Mouse (Mus musculus): Measurements from ENCODE around the gene Nhsl1. TPM values are rescaled to one million over a fixed set of nuclear protein-coding genes. Genes with fewer than 3 reads are reported as not detected.

Gene Nhsl1
- polyA plus RNA-seq, 1 experiment, result 0.29 TPM

GRCm38 (mm10) chr10:18453380-18453779, 134.6 kb downstream of the Nhsl1 start:
- H3K9me3 ChIP-seq, result no peaks in the 10 kb centered on the region
- H3K4me1 ChIP-seq, result peaks cover 5% of the 10 kb centered on the region; the same call in 1 of the 2 replicates
- H3K36me3 ChIP-seq (replicated peaks; ENCODE audit: low read length), result no peaks in the 10 kb centered on the region
- TF ChIP-seq GATA1 (IDR thresholded peaks at IDR 0.05; ENCODE audit: borderline replicate concordance, low read length), result no peak
- no peak for TF ChIP-seq FLI1 (IDR thresholded peaks at IDR 0.05; ENCODE audit: low read length)
- H3K4me3 ChIP-seq (replicated peaks), result no peak overlapping the region
- H3K27me3 ChIP-seq (replicated peaks), result no peaks in the 10 kb centered on the region

GRCm38 (mm10) chr10:18454161-18454560, 135.4 kb downstream of the Nhsl1 start:
- Histone ChIP-seq H3K36me3 (replicated peaks; ENCODE audit: low read length) (no peaks in the 10 kb centered on the region), H3K9me3 (no peaks in the 10 kb centered on the region), H3K4me1 (peaks cover 5% of the 10 kb centered on the region; the same call in 1 of the 2 replicates), H3K27me3 (replicated peaks) (no peaks in the 10 kb centered on the region), H3K4me3 (replicated peaks) (no peak overlapping the region)
- no peak for TF ChIP-seq GATA1 (IDR thresholded peaks at IDR 0.05; ENCODE audit: borderline replicate concordance, low read length)
- TF ChIP-seq FLI1 (IDR thresholded peaks at IDR 0.05; ENCODE audit: low read length), result no peak

GRCm38 (mm10) chr10:18455301-18455920, 136.6 kb downstream of the Nhsl1 start:
- Histone ChIP-seq H3K36me3 (replicated peaks; ENCODE audit: low read length) (no peaks in the 10 kb centered on the region), H3K27me3 (replicated peaks) (no peaks in the 10 kb centered on the region), H3K4me3 (replicated peaks) (no peak overlapping the region), H3K9me3 (no peaks in the 10 kb centered on the region), H3K4me1 (peaks cover 5% of the 10 kb centered on the region; the same call in 1 of the 2 replicates)
- TF ChIP-seq FLI1 (IDR thresholded peaks at IDR 0.05; ENCODE audit: low read length) (no peak), GATA1 (IDR thresholded peaks at IDR 0.05; ENCODE audit: borderline replicate concordance, low read length) (no peak)

GRCm38 (mm10) chr10:18457808-18458475, 139.2 kb downstream of the Nhsl1 start:
- Histone ChIP-seq H3K4me3 (replicated peaks) (no peak overlapping the region), H3K4me1 (peaks cover 5% of the 10 kb centered on the region; the same call in 1 of the 2 replicates), H3K9me3 (no peaks in the 10 kb centered on the region), H3K36me3 (replicated peaks; ENCODE audit: low read length) (no peaks in the 10 kb centered on the region), H3K27me3 (replicated peaks) (no peaks in the 10 kb centered on the region)
- no peak for TF ChIP-seq FLI1 (IDR thresholded peaks at IDR 0.05; ENCODE audit: low read length)
- no peak for TF ChIP-seq GATA1 (IDR thresholded peaks at IDR 0.05; ENCODE audit: borderline replicate concordance, low read length)

- Histone ChIP-seq H3K27me3 (replicated peaks) (peaks cover 2% of the 10 kb centered on the region), H3K4me3 (replicated peaks) (no peak overlapping the region), H3K4me1 (no peaks in the 10 kb centered on the region), H3K36me3 (replicated peaks; ENCODE audit: low read length) (no peaks in the 10 kb centered on the region), H3K9me3 (no peaks in the 10 kb centered on the region)
- TF ChIP-seq GATA1 (IDR thresholded peaks at IDR 0.05; ENCODE audit: borderline replicate concordance, low read length) (no peak), FLI1 (IDR thresholded peaks at IDR 0.05; ENCODE audit: low read length) (no peak)
These were observed 142.6 kb downstream of the Nhsl1 start for GRCm38 (mm10) chr10:18461336-18461735.

- Histone ChIP-seq H3K4me3 (replicated peaks) (no peak overlapping the region), H3K36me3 (replicated peaks; ENCODE audit: low read length) (no peaks in the 10 kb centered on the region), H3K27me3 (replicated peaks) (peaks cover 2% of the 10 kb centered on the region), H3K4me1 (no peaks in the 10 kb centered on the region), H3K9me3 (no peaks in the 10 kb centered on the region)
- TF ChIP-seq GATA1 (IDR thresholded peaks at IDR 0.05; ENCODE audit: borderline replicate concordance, low read length), result no peak
- no peak for TF ChIP-seq FLI1 (IDR thresholded peaks at IDR 0.05; ENCODE audit: low read length)
These were observed 144.5 kb downstream of the Nhsl1 start for GRCm38 (mm10) chr10:18463071-18463841.

- H3K36me3 ChIP-seq (replicated peaks; ENCODE audit: low read length), result no peaks in the 10 kb centered on the region
- peaks cover 2% of the 10 kb centered on the region for H3K27me3 ChIP-seq (replicated peaks)
- H3K4me1 ChIP-seq, result no peaks in the 10 kb centered on the region
- TF ChIP-seq FLI1 (IDR thresholded peaks at IDR 0.05; ENCODE audit: low read length), result no peak
- TF ChIP-seq GATA1 (IDR thresholded peaks at IDR 0.05; ENCODE audit: borderline replicate concordance, low read length), result no peak
- H3K9me3 ChIP-seq, result no peaks in the 10 kb centered on the region
- H3K4me3 ChIP-seq (replicated peaks), result no peak overlapping the region
These were observed 149.6 kb downstream of the Nhsl1 start for GRCm38 (mm10) chr10:18468396-18468795.

- H3K4me3 ChIP-seq (replicated peaks), result no peak overlapping the region
- peaks cover 2% of the 10 kb centered on the region for H3K27me3 ChIP-seq (replicated peaks)
These were observed 150.7 kb downstream of the Nhsl1 start for GRCm38 (mm10) chr10:18469279-18470135.

More at GRCm38 (mm10) chr10:18469279-18470135, 150.7 kb downstream of the Nhsl1 start:
- TF ChIP-seq FLI1 (IDR thresholded peaks at IDR 0.05; ENCODE audit: low read length) (no peak), GATA1 (IDR thresholded peaks at IDR 0.05; ENCODE audit: borderline replicate concordance, low read length) (no peak)
- H3K36me3 ChIP-seq (replicated peaks; ENCODE audit: low read length), result no peaks in the 10 kb centered on the region
- no peaks in the 10 kb centered on the region for H3K4me1 ChIP-seq
- no peaks in the 10 kb centered on the region for H3K9me3 ChIP-seq

Measured in megakaryocyte, embryonic 14.5 days (primary cell).